Mouse (Mus musculus) G1E (cell line): ENCODE results near the gene Tut1.

ENCODE experiments used
- CTCF ChIP-seq: IDR thresholded peaks from 2 replicates; pipeline ENCODE4 v1.5.1; 2012; ENCODE audit warnings: low read depth, low read length, inconsistent platforms, mixed read lengths
- TAL1 ChIP-seq: conservative IDR thresholded peaks from 2 replicates; pipeline ENCODE4 v1.6.1; 2012; ENCODE audit warnings: low read depth, low read length, inconsistent platforms, mixed read lengths

- no peak for TF ChIP-seq CTCF
- no peak for TF ChIP-seq TAL1
Observed at GRCm38 (mm10) chr19:8996601-8997000, 43.0 kb downstream of the Tut1 start.
